Mouse (Mus musculus) left cerebral cortex, postnatal 10 days (tissue): Measurements from ENCODE around the gene Man1a. TPM values are rescaled to one million over a fixed set of nuclear protein-coding genes. Genes with fewer than 3 reads are reported as not detected.

ENCODE experiments used
- DNase-seq, 2 experiments: peaks; one replicate each; pipeline ENCODE4 v3.0.0; 2021 to 2022; ENCODE audit warnings: low spot score in 2 of 2, mixed read lengths in 1 of 2; ENCODE audit errors: extremely low spot score in 1 of 2
- intact Hi-C: fragments of 180-260 bp; cut with DNase I; formaldehyde crosslinking; loops from one replicate; pipeline ENCODE4 v1.15.1; 2025
- total RNA-seq, 2 experiments: library from RNA; stranded (reverse); gene quantifications; 2 replicates each; pipeline ENCODE4 v1.2.3; 2021

Man1a gene
- total RNA-seq, 2 experiments from 2014 or later, result 21.7 to 23.8 TPM

- intact Hi-C loops, result loop anchor here (10.0 kb wide), 1 partner anchor 211 kb away; the partner anchor contains the start of gene Man1a
- DNase-seq, result peak; percentile 36 to 54
Observed at GRCm38 (mm10) chr10:53863486-53864357, 212.7 kb downstream of the Man1a start.

DNA sequence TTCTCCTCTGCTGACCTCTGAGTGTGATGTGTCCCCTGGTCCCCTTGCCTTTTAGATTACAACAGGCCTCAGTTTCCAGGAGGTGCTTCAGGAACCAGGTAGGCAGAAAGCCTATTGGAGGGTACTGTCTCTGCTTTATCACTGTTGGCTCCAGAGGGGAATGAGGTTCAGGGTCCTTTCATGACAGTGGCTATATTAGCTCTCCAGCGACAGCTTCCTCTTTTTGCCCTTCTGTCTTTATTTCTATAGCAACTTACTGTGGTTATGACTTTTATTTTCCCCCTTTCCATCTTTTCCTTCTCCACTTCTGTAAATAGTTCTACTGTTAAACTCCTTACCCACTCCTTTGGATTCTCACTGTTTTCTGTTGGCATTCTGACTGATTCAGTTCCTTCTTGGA is 216.5 kb downstream of the Man1a start:
- intact Hi-C loops, result loop anchor here (10.0 kb wide), 1 partner anchor 215 kb away; the partner anchor contains the start of gene Man1a
- no peak for DNase-seq

GRCm38 (mm10) chr10:53859224-53859623 is 217.2 kb downstream of the Man1a start:
- intact Hi-C loops, result no loop called here
- no peak for DNase-seq
